Mouse (Mus musculus): ENCODE measurements around the gene Hsd3b7. TPM values are rescaled to one million over a fixed set of nuclear protein-coding genes. Genes with fewer than 3 reads are reported as not detected.

The Hsd3b7 gene
- polyA plus RNA-seq, 1 experiment from 2014 or later: 18.3 TPM

GRCm38 (mm10) chr7:127808821-127809220, 8.4 kb downstream of the Hsd3b7 start:
- H3K27ac ChIP-seq (ENCODE audit: low read depth): no peak overlapping the region
- DNase-seq (no peak), ATAC-seq (ENCODE audit: insufficient read depth) (no peak)
- no peak overlapping the region for H3K9ac ChIP-seq
- H3K27me3 ChIP-seq (ENCODE audit: insufficient read depth, low read length): no peaks in the 10 kb centered on the region
- TF ChIP-seq CTCF (IDR thresholded peaks at IDR 0.05; ENCODE audit: low read depth): no peak
- H3K4me3 ChIP-seq (ENCODE audit: low read depth, low read length): no peak overlapping the region
- H3K36me3 ChIP-seq (ENCODE audit: insufficient read depth): no peaks in the 10 kb centered on the region
- H3K4me1 ChIP-seq (ENCODE audit: insufficient read depth): no peaks in the 10 kb centered on the region
- H3K9me3 ChIP-seq (ENCODE audit: low read depth, low read length): no peaks in the 10 kb centered on the region
- H3K4me2 ChIP-seq: no peak overlapping the region
- 60% methylated on average over 5 of the region's 5 CpGs for WGBS

DNA sequence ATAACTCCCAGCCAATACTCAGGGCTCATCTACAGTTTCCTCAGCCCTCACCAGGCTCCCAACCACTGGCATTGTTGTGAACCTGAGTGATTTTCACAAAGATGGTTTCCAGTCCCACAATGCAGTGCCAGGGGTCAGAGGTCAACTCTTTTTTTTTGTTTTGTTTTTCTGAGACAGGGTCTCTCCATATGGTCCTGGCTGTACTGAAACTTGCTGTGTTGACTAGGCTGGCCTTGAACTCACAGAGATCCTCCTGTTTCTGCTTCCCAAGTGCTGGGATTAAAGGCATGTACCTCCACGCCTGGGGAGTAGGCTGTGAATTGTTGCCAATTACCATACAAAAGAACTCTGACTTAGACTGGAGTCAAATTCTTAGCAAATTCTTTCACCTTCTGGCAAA, 9.4 kb downstream of the Hsd3b7 start:
- Histone ChIP-seq H3K27ac (ENCODE audit: low read depth) (no peak overlapping the region), H3K4me1 (ENCODE audit: insufficient read depth) (no peaks in the 10 kb centered on the region), H3K9me3 (ENCODE audit: low read depth, low read length) (no peaks in the 10 kb centered on the region), H3K4me2 (no peak overlapping the region), H3K4me3 (ENCODE audit: low read depth, low read length) (no peak overlapping the region), H3K27me3 (ENCODE audit: insufficient read depth, low read length) (no peaks in the 10 kb centered on the region), H3K9ac (no peak overlapping the region), H3K36me3 (ENCODE audit: insufficient read depth) (no peaks in the 10 kb centered on the region)
- WGBS: 89% methylated on average over 1 of the region's 1 CpGs
- ATAC-seq (ENCODE audit: insufficient read depth) (no peak), DNase-seq (no peak)
- no peak for TF ChIP-seq CTCF (IDR thresholded peaks at IDR 0.05; ENCODE audit: low read depth)

DNA sequence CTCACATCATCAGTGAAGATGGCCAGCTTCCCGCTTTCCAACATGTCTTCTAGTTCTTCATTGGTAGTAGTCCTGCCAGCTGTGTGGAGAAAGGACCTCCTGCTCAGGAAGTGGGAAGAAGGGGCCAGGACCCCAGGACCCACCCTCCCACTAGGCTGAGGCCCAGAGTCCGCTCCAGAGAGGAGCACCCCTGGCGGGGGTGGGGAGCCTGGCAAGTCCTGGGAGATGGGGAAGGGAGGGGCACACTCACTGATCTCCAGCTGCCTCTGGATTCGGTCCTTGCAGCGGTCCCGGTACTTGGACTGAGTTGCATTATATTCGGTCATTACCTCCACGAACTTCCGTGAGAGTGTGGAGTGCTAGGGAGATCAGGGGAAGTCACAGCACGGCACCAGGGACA, 10.2 kb downstream of the Hsd3b7 start:
- no peak for DNase-seq

DNA sequence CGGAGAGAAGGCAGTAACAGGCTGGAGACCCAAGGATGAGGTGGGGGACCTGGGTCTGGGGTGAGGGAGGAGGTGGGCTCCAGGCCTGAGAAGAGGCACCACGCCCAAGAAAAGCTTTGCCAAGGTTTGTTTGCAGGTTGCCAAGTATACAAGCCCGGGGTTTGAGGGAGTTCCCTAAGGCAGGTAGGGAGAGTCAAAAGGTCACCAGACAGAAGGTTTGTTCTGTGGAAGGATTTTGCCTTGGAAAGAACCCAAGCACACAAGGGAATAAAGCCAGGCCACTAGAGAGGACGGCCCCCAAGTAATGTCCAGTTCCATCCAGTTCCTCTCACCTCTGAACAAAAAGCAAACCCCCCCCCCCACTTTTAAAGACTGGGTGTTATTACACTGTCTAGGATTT, 10.8 kb downstream of the Hsd3b7 start:
- H3K36me3 ChIP-seq (ENCODE audit: insufficient read depth): no peaks in the 10 kb centered on the region
- ATAC-seq (ENCODE audit: insufficient read depth): no peak

More for the DNA sequence above, 10.2 kb downstream of the Hsd3b7 start:
- no peak for TF ChIP-seq CTCF (IDR thresholded peaks at IDR 0.05; ENCODE audit: low read depth)
- Histone ChIP-seq H3K4me1 (ENCODE audit: insufficient read depth) (no peaks in the 10 kb centered on the region), H3K4me2 (no peak overlapping the region), H3K27ac (ENCODE audit: low read depth) (no peak overlapping the region), H3K9ac (no peak overlapping the region), H3K4me3 (ENCODE audit: low read depth, low read length) (no peak overlapping the region), H3K36me3 (ENCODE audit: insufficient read depth) (no peaks in the 10 kb centered on the region), H3K27me3 (ENCODE audit: insufficient read depth, low read length) (no peaks in the 10 kb centered on the region), H3K9me3 (ENCODE audit: low read depth, low read length) (no peaks in the 10 kb centered on the region)
- WGBS: 67% methylated on average over 10 of the region's 10 CpGs
- no peak for ATAC-seq (ENCODE audit: insufficient read depth)

GRCm38 (mm10) chr7:127812292-127812691, 11.9 kb downstream of the Hsd3b7 start:
- no peaks in the 10 kb centered on the region for H3K27me3 ChIP-seq (ENCODE audit: insufficient read depth, low read length)
- H3K4me3 ChIP-seq (ENCODE audit: low read depth, low read length): no peak overlapping the region
- no peak for TF ChIP-seq CTCF (IDR thresholded peaks at IDR 0.05; ENCODE audit: low read depth)
- no peak overlapping the region for H3K4me2 ChIP-seq
- no peak overlapping the region for H3K27ac ChIP-seq (ENCODE audit: low read depth)
- H3K9me3 ChIP-seq (ENCODE audit: low read depth, low read length): no peaks in the 10 kb centered on the region
- WGBS: 76% methylated on average over 3 of the region's 3 CpGs
- no peak overlapping the region for H3K9ac ChIP-seq
- DNase-seq: no peak
- H3K36me3 ChIP-seq (ENCODE audit: insufficient read depth): no peaks in the 10 kb centered on the region
- no peaks in the 10 kb centered on the region for H3K4me1 ChIP-seq (ENCODE audit: insufficient read depth)
- no peak for ATAC-seq (ENCODE audit: insufficient read depth)

More for the DNA sequence above, 10.8 kb downstream of the Hsd3b7 start:
- H3K9me3 ChIP-seq (ENCODE audit: low read depth, low read length): no peaks in the 10 kb centered on the region
- H3K27me3 ChIP-seq (ENCODE audit: insufficient read depth, low read length): no peaks in the 10 kb centered on the region
- no peak overlapping the region for H3K4me2 ChIP-seq
- H3K4me1 ChIP-seq (ENCODE audit: insufficient read depth): no peaks in the 10 kb centered on the region
- H3K4me3 ChIP-seq (ENCODE audit: low read depth, low read length): no peak overlapping the region
- DNase-seq: no peak
- H3K27ac ChIP-seq (ENCODE audit: low read depth): no peak overlapping the region
- no peak overlapping the region for H3K9ac ChIP-seq
- no peak for TF ChIP-seq CTCF (IDR thresholded peaks at IDR 0.05; ENCODE audit: low read depth)
- WGBS: 71% methylated on average over 4 of the region's 4 CpGs

GRCm38 (mm10) chr7:127813821-127814220, 13.4 kb downstream of the Hsd3b7 start:
- Histone ChIP-seq H3K9me3 (ENCODE audit: low read depth, low read length) (no peaks in the 10 kb centered on the region), H3K4me3 (ENCODE audit: low read depth, low read length) (no peak overlapping the region), H3K9ac (no peak overlapping the region), H3K27me3 (ENCODE audit: insufficient read depth, low read length) (no peaks in the 10 kb centered on the region), H3K27ac (ENCODE audit: low read depth) (no peak overlapping the region), H3K4me2 (no peak overlapping the region), H3K4me1 (ENCODE audit: insufficient read depth) (no peaks in the 10 kb centered on the region), H3K36me3 (ENCODE audit: insufficient read depth) (no peaks in the 10 kb centered on the region)
- no peak for TF ChIP-seq CTCF (IDR thresholded peaks at IDR 0.05; ENCODE audit: low read depth)
- ATAC-seq (ENCODE audit: insufficient read depth) (no peak), DNase-seq (no peak)
- WGBS: 64% methylated on average over 4 of the region's 4 CpGs

DNA sequence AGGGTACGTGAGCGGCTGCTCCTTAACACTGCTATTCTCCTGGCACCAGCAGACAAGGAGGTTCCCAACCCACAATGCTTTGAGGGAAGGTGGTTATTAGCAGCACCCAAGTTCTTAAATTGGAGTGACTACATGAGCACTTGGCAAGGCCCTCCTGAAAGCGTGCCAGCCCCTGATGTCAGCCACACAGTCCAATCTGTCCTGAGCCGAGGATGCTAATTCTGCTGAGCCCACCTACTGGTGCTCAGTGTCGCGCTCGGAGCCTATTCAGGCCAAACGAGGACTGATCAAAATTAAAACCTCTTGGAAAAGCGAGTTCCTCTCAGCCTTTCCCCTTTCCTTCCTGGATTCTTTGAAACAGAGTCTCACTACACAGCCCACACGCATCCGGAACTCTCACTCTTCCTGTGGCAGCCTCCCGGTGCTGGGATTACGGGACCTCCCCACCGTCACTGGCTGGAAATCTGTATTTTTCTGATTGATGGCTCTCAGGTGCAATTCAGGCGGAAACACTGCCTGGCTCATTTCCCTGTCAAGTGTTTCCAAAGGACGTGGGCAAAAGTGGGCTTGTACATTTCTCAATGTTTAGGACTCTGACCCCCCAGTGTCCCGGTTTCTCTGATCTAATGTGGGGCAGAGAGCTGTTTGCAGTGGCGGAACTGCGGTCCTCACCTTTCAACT, 14.0 kb downstream of the Hsd3b7 start:
- Histone ChIP-seq H3K27ac (ENCODE audit: low read depth) (no peak overlapping the region), H3K36me3 (ENCODE audit: insufficient read depth) (no peaks in the 10 kb centered on the region), H3K4me2 (0 out of 2 replicates have a peak overlapping the region, but pooled peaks have one; percentile 12), H3K4me3 (ENCODE audit: low read depth, low read length) (no peak overlapping the region), H3K9ac (no peak overlapping the region), H3K9me3 (ENCODE audit: low read depth, low read length) (no peaks in the 10 kb centered on the region), H3K27me3 (ENCODE audit: insufficient read depth, low read length) (no peaks in the 10 kb centered on the region), H3K4me1 (ENCODE audit: insufficient read depth) (no peaks in the 10 kb centered on the region)
- ATAC-seq (ENCODE audit: insufficient read depth): no peak
- DNase-seq: peak; percentile 49
- WGBS: 69% methylated on average over 19 of the region's 19 CpGs
- no peak for TF ChIP-seq CTCF (IDR thresholded peaks at IDR 0.05; ENCODE audit: low read depth)

Measured in lung, embryonic 14.5 days (tissue).